Mouse (Mus musculus) forebrain, embryonic 15.5 days (tissue): ENCODE measurements at regions not wholly inside any gene's neighbourhood (a gene's known extent, or its start where the extent isn't known, plus 50 kb on each side); places are given as distances from the start of the nearest gene placed in this dataset.

ENCODE experiments used
- ATAC-seq: fragments of 200-750 bp; cut with Nextera tagmentation; replicated peaks from 2 replicates; pipeline ENCODE4 v1.8.0; 2017; ENCODE audit warnings: mild to moderate bottlenecking, moderate TSS enrichment, moderate library complexity
- H3K27ac ChIP-seq: fragments of 300-500 bp; sonication (generic); replicated peaks from 2 replicates; pipeline ENCODE4 v1.5.1; 2015; ENCODE audit warnings: mild to moderate bottlenecking, inconsistent platforms
- H3K27me3 ChIP-seq: fragments of 300-500 bp; sonication (generic); 2 replicates; pipeline ENCODE4 v1.6.1; 2015; ENCODE audit warnings: inconsistent platforms
- H3K36me3 ChIP-seq: fragments of 300-500 bp; sonication (generic); 2 replicates; pipeline ENCODE4 v1.6.1; 2015; ENCODE audit warnings: mild to moderate bottlenecking, inconsistent platforms
- H3K4me1 ChIP-seq: fragments of 300-500 bp; sonication (generic); 2 replicates; pipeline ENCODE4 v1.6.1; 2015; ENCODE audit warnings: inconsistent platforms
- H3K4me2 ChIP-seq: fragments of 300-500 bp; sonication (generic); replicated peaks from 2 replicates; pipeline ENCODE4 v1.6.1; 2015; ENCODE audit warnings: mild to moderate bottlenecking, inconsistent platforms
- H3K4me3 ChIP-seq: fragments of 300-500 bp; sonication (generic); 2 replicates; pipeline ENCODE4 v1.5.1; 2015; ENCODE audit warnings: mild to moderate bottlenecking, inconsistent platforms
- H3K9ac ChIP-seq: fragments of 300-500 bp; sonication (generic); replicated peaks from 2 replicates; pipeline ENCODE4 v1.6.1; 2015; ENCODE audit warnings: mild to moderate bottlenecking, inconsistent platforms
- H3K9me3 ChIP-seq: fragments of 300-500 bp; sonication (generic); 2 replicates; pipeline ENCODE4 v1.6.1; 2016; ENCODE audit warnings: inconsistent platforms
- WGBS: fragments of 180-500 bp; shearing (Covaris S2); methylation state at CpG from one replicate; pipeline ENCODE4 v1.1.7; 2015; ENCODE audit warnings: mixed read lengths; 5-methylcytosine and 5-hydroxymethylcytosine counted together

GRCm38 (mm10) chr13:28604016-28604415 lies 346.7 kb downstream of the Gm11361 start:
- ATAC-seq = peak; percentile 41; the same call in 1 of the 2 replicates
- H3K4me3 ChIP-seq = no peak overlapping the region
- WGBS = 49% methylated on average over 6 of the region's 6 CpGs

DNA sequence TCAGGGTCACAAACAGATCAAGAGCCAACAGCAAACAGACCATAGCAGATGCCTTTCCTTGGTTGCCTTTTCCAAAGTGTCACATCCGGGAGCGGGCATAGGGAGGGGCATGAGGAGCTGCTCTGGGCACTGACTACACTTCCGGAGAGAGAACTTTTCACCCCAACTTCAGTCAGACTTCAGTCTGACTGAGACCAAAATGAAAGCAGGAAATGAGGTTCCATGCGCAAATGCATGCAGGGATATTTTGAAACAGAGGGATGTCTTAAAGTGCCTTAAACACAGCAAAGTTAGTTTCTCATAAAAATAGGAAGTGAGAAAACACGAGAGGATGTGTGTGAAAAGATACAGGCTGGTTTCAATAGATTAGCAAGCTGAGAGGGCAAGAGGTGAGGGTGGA lies 343.5 kb downstream of the Gm11361 start:
- no peak for ATAC-seq
- no peak overlapping the region for H3K27ac ChIP-seq
- H3K27me3 ChIP-seq = no peaks in the 10 kb centered on the region
- H3K36me3 ChIP-seq = 0 out of 2 replicates have a peak, but pooled peaks cover 2% of the 10 kb centered on the region
- H3K4me1 ChIP-seq = peaks cover 10% of the 10 kb centered on the region
- H3K9ac ChIP-seq = no peak overlapping the region
- H3K4me3 ChIP-seq = no peak overlapping the region
- 80% methylated on average over 5 of the region's 5 CpGs for WGBS
- H3K9me3 ChIP-seq = no peaks in the 10 kb centered on the region
- no peak overlapping the region for H3K4me2 ChIP-seq

More at GRCm38 (mm10) chr13:28604016-28604415, 346.7 kb downstream of the Gm11361 start:
- H3K9ac ChIP-seq = no peak overlapping the region
- no peaks in the 10 kb centered on the region for H3K36me3 ChIP-seq
- no peaks in the 10 kb centered on the region for H3K27me3 ChIP-seq
- H3K9me3 ChIP-seq = no peaks in the 10 kb centered on the region
- H3K4me1 ChIP-seq = peaks cover 16% of the 10 kb centered on the region
- peak overlapping the region; percentile 54; the same call in 1 of the 2 replicates for H3K27ac ChIP-seq
- no peak overlapping the region for H3K4me2 ChIP-seq

- Histone ChIP-seq H3K4me3 (no peak overlapping the region), H3K27me3 (no peaks in the 10 kb centered on the region), H3K4me1 (peaks cover 9% of the 10 kb centered on the region; the same call in 1 of the 2 replicates), H3K9ac (no peak overlapping the region), H3K27ac (peak overlapping the region; percentile 28), H3K36me3 (0 out of 2 replicates have a peak, but pooled peaks cover 2% of the 10 kb centered on the region), H3K4me2 (no peak overlapping the region), H3K9me3 (no peaks in the 10 kb centered on the region)
- 76% methylated on average over 2 of the region's 2 CpGs for WGBS
- peak; percentile 68 for ATAC-seq
Measured at GRCm38 (mm10) chr13:28596367-28596766, 339.0 kb downstream of the Gm11361 start.

DNA sequence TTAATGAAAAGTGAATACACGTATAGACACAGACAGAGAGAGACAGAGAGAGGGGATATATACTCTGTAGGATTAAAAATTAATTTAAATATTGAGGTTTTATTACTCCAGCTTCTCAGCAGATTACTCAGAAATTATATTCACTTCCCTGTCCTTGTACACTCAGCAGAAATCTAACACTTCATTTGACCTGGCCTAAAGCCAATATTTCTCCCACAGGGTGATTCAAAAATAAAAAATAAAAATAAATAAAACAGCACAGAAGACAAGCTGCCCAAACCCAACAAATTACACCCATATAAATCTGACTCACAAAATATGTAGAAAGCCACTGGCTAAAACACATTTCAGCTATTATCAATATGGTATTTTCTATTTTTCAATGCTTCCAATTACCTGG lies 334.8 kb downstream of the Gm11361 start:
- Histone ChIP-seq H3K36me3 (no peaks in the 10 kb centered on the region), H3K9ac (no peak overlapping the region), H3K9me3 (no peaks in the 10 kb centered on the region), H3K4me2 (no peak overlapping the region), H3K4me3 (no peak overlapping the region), H3K27ac (no peak overlapping the region), H3K4me1 (peaks cover 12% of the 10 kb centered on the region; the same call in 1 of the 2 replicates), H3K27me3 (no peaks in the 10 kb centered on the region)
- 87% methylated on average over 1 of the region's 1 CpGs for WGBS
- ATAC-seq = no peak

DNA sequence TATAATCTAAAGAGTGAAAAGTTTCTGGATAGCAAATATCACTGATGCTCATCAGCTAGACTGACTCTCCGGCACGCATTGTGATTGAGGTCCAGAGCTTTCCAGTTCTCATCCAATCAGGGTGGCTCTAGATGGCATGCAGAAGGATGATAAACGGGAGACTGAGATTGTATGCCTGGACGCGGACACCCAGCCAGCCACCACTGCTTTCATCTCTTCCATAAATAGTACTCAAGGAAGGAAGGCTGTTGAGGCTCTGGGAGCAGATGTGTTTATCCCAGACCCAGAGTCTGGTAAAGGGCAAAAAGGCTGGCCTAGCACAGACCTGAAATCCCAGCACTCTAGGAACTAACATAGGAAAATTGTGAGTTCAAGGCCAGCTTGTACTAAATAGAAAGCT lies 330.6 kb downstream of the Gm11361 start:
- 90% methylated on average over 5 of the region's 5 CpGs for WGBS
- H3K9me3 ChIP-seq = no peaks in the 10 kb centered on the region
- no peak overlapping the region for H3K9ac ChIP-seq
- H3K4me3 ChIP-seq = no peak overlapping the region
- no peak overlapping the region for H3K4me2 ChIP-seq
- no peak for ATAC-seq
- peaks cover 15% of the 10 kb centered on the region; the same call in 1 of the 2 replicates for H3K4me1 ChIP-seq
- no peaks in the 10 kb centered on the region for H3K27me3 ChIP-seq
- no peak overlapping the region for H3K27ac ChIP-seq
- no peaks in the 10 kb centered on the region for H3K36me3 ChIP-seq

DNA sequence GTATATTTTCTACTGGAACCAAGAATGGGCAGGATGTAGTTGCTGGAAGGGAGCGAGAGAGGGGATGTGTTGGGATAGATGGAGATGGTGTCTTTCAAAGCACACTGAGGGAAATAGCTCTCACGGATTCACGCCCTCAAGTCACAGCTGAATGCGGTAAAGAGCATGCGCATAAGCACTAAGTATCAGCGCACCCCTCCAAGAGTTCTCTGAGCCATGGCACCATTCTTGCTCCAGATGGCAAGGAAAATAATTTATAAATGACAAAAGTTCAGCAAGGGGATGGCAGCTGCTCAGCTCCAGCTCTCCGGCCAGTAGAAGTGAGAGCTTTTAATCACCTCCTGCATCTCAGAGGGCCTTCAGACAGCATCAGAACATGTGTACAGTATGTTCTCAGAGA lies 329.4 kb downstream of the Gm11361 start:
- H3K36me3 ChIP-seq = no peaks in the 10 kb centered on the region
- no peaks in the 10 kb centered on the region for H3K9me3 ChIP-seq
- H3K9ac ChIP-seq = no peak overlapping the region
- no peaks in the 10 kb centered on the region for H3K27me3 ChIP-seq
- ATAC-seq = peak; percentile 57; the same call in 1 of the 2 replicates
- peak overlapping the region; percentile 70 for H3K27ac ChIP-seq
- H3K4me3 ChIP-seq = no peak overlapping the region
- H3K4me2 ChIP-seq = no peak overlapping the region
- H3K4me1 ChIP-seq = peaks cover 12% of the 10 kb centered on the region; the same call in 1 of the 2 replicates
- WGBS = 61% methylated on average over 7 of the region's 7 CpGs

- Histone ChIP-seq H3K9ac (no peak overlapping the region), H3K4me1 (0 out of 2 replicates have a peak, but pooled peaks cover 8% of the 10 kb centered on the region), H3K36me3 (no peaks in the 10 kb centered on the region), H3K9me3 (no peaks in the 10 kb centered on the region), H3K4me3 (no peak overlapping the region), H3K27me3 (no peaks in the 10 kb centered on the region), H3K4me2 (no peak overlapping the region), H3K27ac (peak overlapping the region; percentile 70)
- no peak for ATAC-seq
- WGBS = 76% methylated on average over 2 of the region's 2 CpGs
Measured at GRCm38 (mm10) chr13:28586140-28586539, 328.8 kb downstream of the Gm11361 start.

DNA sequence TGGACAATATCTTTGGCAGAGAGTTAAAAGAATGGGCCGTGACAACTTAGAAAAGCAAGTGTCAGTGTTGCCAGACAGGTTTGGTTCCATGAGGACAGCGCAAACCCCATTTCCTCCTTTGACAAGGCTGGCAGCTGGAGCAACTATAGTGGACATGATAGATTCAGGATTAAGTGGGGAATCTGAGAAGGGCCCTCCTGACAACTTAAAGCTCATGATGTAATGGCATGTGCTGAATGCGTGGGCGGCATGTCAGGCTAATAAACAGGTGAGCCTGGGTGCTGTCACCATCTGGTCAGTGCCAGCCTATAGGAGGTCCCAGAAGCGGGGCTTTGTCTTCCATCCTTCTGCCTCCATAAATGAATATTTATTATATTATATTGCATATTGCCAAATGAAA lies 326.3 kb downstream of the Gm11361 start:
- no peak overlapping the region for H3K4me2 ChIP-seq
- 83% methylated on average over 5 of the region's 5 CpGs for WGBS
- 0 out of 2 replicates have a peak, but pooled peaks cover 6% of the 10 kb centered on the region for H3K4me1 ChIP-seq
- no peak overlapping the region for H3K4me3 ChIP-seq
- no peak overlapping the region for H3K9ac ChIP-seq
- ATAC-seq = no peak
- no peaks in the 10 kb centered on the region for H3K27me3 ChIP-seq
- H3K9me3 ChIP-seq = no peaks in the 10 kb centered on the region
- H3K27ac ChIP-seq = no peak overlapping the region
- no peaks in the 10 kb centered on the region for H3K36me3 ChIP-seq

- H3K9ac ChIP-seq = no peak overlapping the region
Measured at GRCm38 (mm10) chr13:28575202-28575851, 318.0 kb downstream of the Gm11361 start.

DNA sequence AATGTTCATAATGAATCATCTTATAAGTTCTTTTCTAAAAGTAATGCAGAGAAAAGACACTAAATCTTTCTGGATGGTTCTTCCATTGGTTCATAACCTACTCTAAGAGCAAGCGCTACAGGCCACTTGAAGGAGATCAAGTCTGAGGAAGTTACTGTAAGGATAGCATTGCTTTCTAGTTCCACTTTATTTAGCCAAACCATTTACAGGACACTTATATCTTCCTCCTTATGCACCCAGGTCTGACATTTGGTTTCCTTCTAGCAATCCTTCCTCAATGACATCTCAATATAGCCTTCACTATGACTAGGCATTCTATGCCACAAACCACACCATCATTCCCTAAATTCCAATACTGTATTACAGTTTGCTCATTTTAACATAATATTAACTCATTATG lies 316.0 kb downstream of the Gm11361 start:
- no peaks in the 10 kb centered on the region for H3K27me3 ChIP-seq
- no peak overlapping the region for H3K9ac ChIP-seq
- H3K4me2 ChIP-seq = no peak overlapping the region
- H3K4me3 ChIP-seq = no peak overlapping the region
- ATAC-seq = no peak
- no peaks in the 10 kb centered on the region for H3K36me3 ChIP-seq
- H3K9me3 ChIP-seq = no peaks in the 10 kb centered on the region
- WGBS = 97% methylated on average over 1 of the region's 1 CpGs
- no peak overlapping the region for H3K27ac ChIP-seq
- no peaks in the 10 kb centered on the region for H3K4me1 ChIP-seq

More at GRCm38 (mm10) chr13:28575202-28575851, 318.0 kb downstream of the Gm11361 start:
- no peak overlapping the region for H3K4me3 ChIP-seq
- no peak for ATAC-seq
- no peak overlapping the region for H3K4me2 ChIP-seq
- WGBS = 81% methylated on average over 9 of the region's 9 CpGs
- no peaks in the 10 kb centered on the region for H3K4me1 ChIP-seq
- no peaks in the 10 kb centered on the region for H3K27me3 ChIP-seq
- no peaks in the 10 kb centered on the region for H3K36me3 ChIP-seq
- H3K27ac ChIP-seq = no peak overlapping the region
- no peaks in the 10 kb centered on the region for H3K9me3 ChIP-seq

DNA sequence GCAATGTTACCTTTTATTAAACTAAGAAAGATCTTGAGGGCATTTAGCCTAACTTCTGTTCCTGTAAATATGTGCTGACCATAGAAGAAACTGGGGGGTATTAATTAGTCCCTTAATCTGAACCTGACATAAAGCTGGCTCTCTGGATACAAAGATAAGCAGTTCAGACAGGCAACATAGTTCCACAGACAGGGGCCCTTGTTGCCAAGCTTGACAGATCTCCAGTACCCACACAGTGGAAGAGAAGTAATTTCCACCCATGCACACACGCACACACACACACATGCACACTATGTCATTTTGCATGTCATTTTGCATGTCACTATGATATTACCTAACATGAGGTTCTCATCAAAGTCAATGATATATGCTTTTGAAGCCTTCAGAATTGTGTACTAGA lies 315.1 kb downstream of the Gm11361 start:
- Histone ChIP-seq H3K4me1 (no peaks in the 10 kb centered on the region), H3K4me2 (no peak overlapping the region), H3K9me3 (no peaks in the 10 kb centered on the region), H3K27me3 (no peaks in the 10 kb centered on the region), H3K36me3 (no peaks in the 10 kb centered on the region), H3K4me3 (no peak overlapping the region), H3K27ac (no peak overlapping the region), H3K9ac (no peak overlapping the region)
- 98% methylated on average over 1 of the region's 1 CpGs for WGBS
- no peak for ATAC-seq

DNA sequence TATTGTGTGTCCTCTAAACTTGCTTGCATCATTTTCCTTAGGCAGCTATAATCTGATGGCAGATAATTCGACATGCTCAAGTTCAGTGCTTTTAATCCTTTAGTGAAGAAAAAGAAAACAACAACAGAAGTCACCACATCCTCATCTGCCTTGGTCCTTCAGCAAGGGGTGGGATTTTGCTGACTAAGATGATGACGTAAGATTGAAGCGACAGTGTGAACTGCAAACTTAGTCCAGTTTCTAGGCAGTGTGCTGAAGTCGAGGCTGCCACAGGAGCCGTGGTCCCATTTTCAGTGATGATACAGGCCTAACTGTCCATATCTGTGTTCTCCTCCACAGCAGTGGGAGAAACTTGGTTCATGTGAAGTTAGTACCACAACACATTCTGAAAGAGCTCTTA lies 314.4 kb downstream of the Gm11361 start:
- no peak overlapping the region for H3K4me2 ChIP-seq
- ATAC-seq = no peak
- no peak overlapping the region for H3K27ac ChIP-seq
- no peak overlapping the region for H3K4me3 ChIP-seq
- 88% methylated on average over 5 of the region's 5 CpGs for WGBS
- H3K9ac ChIP-seq = no peak overlapping the region
- no peaks in the 10 kb centered on the region for H3K27me3 ChIP-seq
- H3K36me3 ChIP-seq = no peaks in the 10 kb centered on the region
- H3K4me1 ChIP-seq = no peaks in the 10 kb centered on the region
- no peaks in the 10 kb centered on the region for H3K9me3 ChIP-seq

GRCm38 (mm10) chr13:28563585-28563984 lies 306.3 kb downstream of the Gm11361 start:
- Histone ChIP-seq H3K9me3 (no peaks in the 10 kb centered on the region), H3K27ac (no peak overlapping the region), H3K4me3 (no peak overlapping the region), H3K36me3 (no peaks in the 10 kb centered on the region), H3K4me2 (no peak overlapping the region), H3K4me1 (no peaks in the 10 kb centered on the region), H3K9ac (no peak overlapping the region), H3K27me3 (no peaks in the 10 kb centered on the region)
- WGBS = 89% methylated on average over 2 of the region's 2 CpGs
- no peak for ATAC-seq
